25 mouse cellular contexts compared by ENCODE assay signal in genomic region chr5:124034471-124034870, GRCm38 (mm10). TPM values are rescaled to one million over a fixed set of nuclear protein-coding genes. Genes with fewer than 3 reads are reported as not detected.
A peak's percentile ranks its signal among the peaks of the same experiment; 100 is the strongest.
DNase-seq lines count a peak whose midpoint lies in the region; ATAC-seq and TF ChIP-seq lines count a peak whose summit lies in the region.
"Had no signal": no experiment of that assay in that cellular context is flagged by ENCODE, and none has a peak within 500 bp of the region (broad histone marks: within the 10 kb centered on the region; RNA-seq: fewer than 3 reads in every experiment).

No protein-coding gene starts in this region.

- no peaks in the 10 kb centered on the region for H3K9me3 ChIP-seq in embryonic facial prominence, embryonic 14.5 days (ENCODE audit: control insufficient read depth, low read length)
- no peaks in the 10 kb centered on the region for H3K9me3 ChIP-seq in embryonic facial prominence, embryonic 10.5 days
- H3K9me3 ChIP-seq in kidney, embryonic 16.5 days (ENCODE audit: low read length), result no peaks in the 10 kb centered on the region
- no peaks in the 10 kb centered on the region for H3K9me3 ChIP-seq in limb, embryonic 10.5 days (replicated peaks)
- H3K9me3 ChIP-seq: embryonic facial prominence, embryonic 12.5 days; heart, embryonic 15.5 days; limb, embryonic 13.5 days; liver, embryonic 13.5 days; neural tube, embryonic 12.5 days had no signal

- no peak overlapping the region for H3K9ac ChIP-seq in embryonic facial prominence, embryonic 14.5 days (ENCODE audit: low read depth, low read length)
- H3K9ac ChIP-seq in kidney, embryonic 16.5 days (replicated peaks; ENCODE audit: low read length), result no peak overlapping the region
- H3K9ac ChIP-seq: embryonic facial prominence, embryonic 12.5 days; heart, embryonic 15.5 days; limb, embryonic 13.5 days; liver, embryonic 13.5 days; lung, embryonic 14.5 days; neural tube, embryonic 12.5 days had no signal

- TF ChIP-seq CTCF in thymus, adult 2 months (IDR thresholded peaks at IDR 0.05; ENCODE audit: borderline replicate concordance, control insufficient read depth, extremely low read depth, insufficient read depth, low read length, poor library complexity), result no peak

- no peaks in the 10 kb centered on the region for H3K36me3 ChIP-seq in embryonic facial prominence, embryonic 14.5 days (ENCODE audit: control insufficient read depth, insufficient read depth, low read length)
- H3K36me3 ChIP-seq in embryonic facial prominence, embryonic 10.5 days (replicated peaks), result peaks cover 9% of the 10 kb centered on the region
- H3K36me3 ChIP-seq in thymus, adult 2 months (ENCODE audit: control insufficient read depth, insufficient read depth, low read length), result no peaks in the 10 kb centered on the region
- H3K36me3 ChIP-seq in kidney, embryonic 16.5 days (ENCODE audit: insufficient read depth, low read length), result no peaks in the 10 kb centered on the region
- peaks cover 6% of the 10 kb centered on the region for H3K36me3 ChIP-seq in limb, embryonic 10.5 days
- H3K36me3 ChIP-seq: embryonic facial prominence, embryonic 12.5 days; heart, embryonic 15.5 days; limb, embryonic 13.5 days; liver, embryonic 13.5 days; neural tube, embryonic 12.5 days had no signal

- 61% methylated on average over 11 of the region's 11 CpGs for WGBS in embryonic facial prominence, embryonic 14.5 days
- 78% methylated on average over 11 of the region's 11 CpGs for WGBS in embryonic facial prominence, embryonic 10.5 days
- 6% methylated on average over 11 of the region's 11 CpGs for WGBS in thymus, adult 2 months
- 74% methylated on average over 11 of the region's 11 CpGs for WGBS in kidney, embryonic 16.5 days
- 81% methylated on average over 11 of the region's 11 CpGs for WGBS in limb, embryonic 10.5 days

- peak; percentile 20 for DNase-seq in embryonic facial prominence, embryonic 14.5 days (ENCODE audit: low spot score)
- no peak for DNase-seq in embryonic facial prominence, embryonic 10.5 days (ENCODE audit: low spot score)
- DNase-seq in induced T-regulatory cell, adult 2 months (ENCODE audit: low read depth), result peak; percentile 96
- peak; percentile 79 for DNase-seq in thymus, adult 2 months
- no peak for DNase-seq in limb, embryonic 10.5 days (ENCODE audit: low spot score)
- DNase-seq in right cerebral cortex, postnatal 10 days (ENCODE audit: low spot score in 2 of 2), result no peak
- no peak for DNase-seq in gastrocnemius, postnatal 4 days (ENCODE audit: low spot score in 2 of 2)
- DNase-seq: adrenal gland, adult 8-10 months; gastrocnemius, postnatal 14 days; heart, adult 2 months; heart, postnatal 4 days; kidney, adult 2 months; kidney, postnatal 4 days; liver, embryonic 13.5 days; lung, embryonic 14.5 days; lung, postnatal 36 days; right cerebral cortex, adult 18-20 months had no signal

- peaks cover 15% of the 10 kb centered on the region for H3K4me1 ChIP-seq in embryonic facial prominence, embryonic 14.5 days (ENCODE audit: control insufficient read depth, insufficient read depth, low read length)
- H3K4me1 ChIP-seq in embryonic facial prominence, embryonic 10.5 days, result peaks cover 40% of the 10 kb centered on the region
- H3K4me1 ChIP-seq in thymus, adult 2 months (replicated peaks; ENCODE audit: control insufficient read depth, insufficient read depth, low read length), result peaks cover 54% of the 10 kb centered on the region
- peaks cover 19% of the 10 kb centered on the region for H3K4me1 ChIP-seq in kidney, embryonic 16.5 days (ENCODE audit: insufficient read depth, low read length)
- peaks cover 22% of the 10 kb centered on the region for H3K4me1 ChIP-seq in limb, embryonic 10.5 days

- H3K4me3 ChIP-seq in embryonic facial prominence, embryonic 14.5 days (ENCODE audit: low read depth, low read length), result no peak overlapping the region
- H3K4me3 ChIP-seq in embryonic facial prominence, embryonic 10.5 days, result no peak overlapping the region
- no peak overlapping the region; the same call in 1 of the 2 replicates for H3K4me3 ChIP-seq in thymus, adult 2 months (ENCODE audit: control insufficient read depth, insufficient read depth, low read length)
- H3K4me3 ChIP-seq in kidney, embryonic 16.5 days (ENCODE audit: low read length), result no peak overlapping the region
- H3K4me3 ChIP-seq in limb, embryonic 10.5 days, result no peak overlapping the region
- H3K4me3 ChIP-seq: embryonic facial prominence, embryonic 12.5 days; heart, adult 2 months; heart, embryonic 15.5 days; limb, embryonic 13.5 days; liver, embryonic 13.5 days; neural tube, embryonic 12.5 days had no signal

- no peak for TF ChIP-seq POLR2A in thymus, adult 2 months (IDR thresholded peaks at IDR 0.05; ENCODE audit: control insufficient read depth, extremely low read depth, insufficient read depth, low read length, poor library complexity)

- H3K4me2 ChIP-seq in embryonic facial prominence, embryonic 14.5 days (ENCODE audit: low read depth, low read length), result no peak overlapping the region
- H3K4me2 ChIP-seq in kidney, embryonic 16.5 days (replicated peaks; ENCODE audit: low read depth, low read length), result no peak overlapping the region
- H3K4me2 ChIP-seq: embryonic facial prominence, embryonic 12.5 days; heart, embryonic 15.5 days; limb, embryonic 13.5 days; liver, embryonic 13.5 days; lung, embryonic 14.5 days; neural tube, embryonic 12.5 days had no signal

- ATAC-seq in embryonic facial prominence, embryonic 14.5 days (ENCODE audit: low read depth), result no peak
- no peak for ATAC-seq in kidney, embryonic 16.5 days (ENCODE audit: low FRiP score, low TSS enrichment)
- ATAC-seq: forebrain, embryonic 14.5 days; hindbrain, postnatal 0 days had no signal

- no peak overlapping the region for H3K27ac ChIP-seq in embryonic facial prominence, embryonic 14.5 days (replicated peaks; ENCODE audit: low read depth, low read length)
- no peak overlapping the region for H3K27ac ChIP-seq in embryonic facial prominence, embryonic 10.5 days (replicated peaks)
- H3K27ac ChIP-seq in thymus, adult 2 months (ENCODE audit: control insufficient read depth, insufficient read depth, low read length), result peak overlapping the region; percentile 87
- H3K27ac ChIP-seq in kidney, embryonic 16.5 days (ENCODE audit: low read length), result no peak overlapping the region
- no peak overlapping the region for H3K27ac ChIP-seq in limb, embryonic 10.5 days
- H3K27ac ChIP-seq: embryonic facial prominence, embryonic 12.5 days; heart, adult 2 months; heart, embryonic 15.5 days; hindbrain, postnatal 0 days; limb, embryonic 13.5 days; liver, embryonic 13.5 days; neural tube, embryonic 12.5 days; stomach, postnatal 0 days had no signal

- H3K27me3 ChIP-seq in embryonic facial prominence, embryonic 14.5 days (replicated peaks; ENCODE audit: control insufficient read depth, insufficient read depth, low read length), result no peaks in the 10 kb centered on the region
- no peaks in the 10 kb centered on the region for H3K27me3 ChIP-seq in embryonic facial prominence, embryonic 10.5 days (replicated peaks; ENCODE audit: low read depth, poor library complexity, severe bottlenecking)
- no peaks in the 10 kb centered on the region for H3K27me3 ChIP-seq in thymus, adult 2 months (ENCODE audit: control insufficient read depth, insufficient read depth, low read length)
- no peaks in the 10 kb centered on the region for H3K27me3 ChIP-seq in kidney, embryonic 16.5 days (ENCODE audit: insufficient read depth, low read length)
- no peaks in the 10 kb centered on the region for H3K27me3 ChIP-seq in limb, embryonic 10.5 days (ENCODE audit: low read depth, poor library complexity, severe bottlenecking)
- H3K27me3 ChIP-seq: embryonic facial prominence, embryonic 12.5 days; heart, embryonic 15.5 days; limb, embryonic 13.5 days; liver, embryonic 13.5 days; neural tube, embryonic 12.5 days had no signal

RNA-seq across cellular contexts. Expression of gene Vps37b, which starts 2.4 kb away (rescaled TPM):
- 30.4 and 31.7 TPM in 2 replicates for polyA plus RNA-seq in embryonic facial prominence, embryonic 14.5 days (2014; fragmentation: Nextera tagmentation; extraction: Ambion mirVana)
- polyA plus RNA-seq in embryonic facial prominence, embryonic 10.5 days (2016; fragmentation: Nextera tagmentation; extraction: Ambion mirVana), result 43.8 and 47.6 TPM in 2 replicates
- polyA plus RNA-seq in thymus, adult 2 months (2012; rRNA removed), result 111 and 119 TPM in 2 replicates
- 40.8 and 41.8 TPM in 2 replicates for polyA plus RNA-seq in kidney, embryonic 16.5 days (2015; fragmentation: Nextera tagmentation; extraction: Ambion mirVana)
- 40.5 and 42.6 TPM in 2 replicates for polyA plus RNA-seq in limb, embryonic 10.5 days (2016; fragmentation: Nextera tagmentation; extraction: Ambion mirVana)
- total RNA-seq in gastrocnemius, postnatal 4 days (2021), result 10 to 100 TPM; 24.4 to 29.3 TPM

Comparison
In these comparisons a context has a peak if more than half of its experiments do, and no peak if none do; other contexts are left out.
1. DNase-seq: peak in embryonic facial prominence, embryonic 14.5 days (single experiment), induced T-regulatory cell, adult 2 months (single experiment) and thymus, adult 2 months (single experiment); none in embryonic facial prominence, embryonic 10.5 days (single experiment), limb, embryonic 10.5 days (single experiment), right cerebral cortex, postnatal 10 days (0 of 2) and gastrocnemius, postnatal 4 days (0 of 2).